Mouse (Mus musculus): ENCODE measurements around the gene Cyp2c50. TPM values are rescaled to one million over a fixed set of nuclear protein-coding genes. Genes with fewer than 3 reads are reported as not detected.
"Not testable (repeated sequence)": the region's sequence is repeated elsewhere in the genome, so short reads cannot be mapped to it uniquely, and the experiment has no call there.

Gene Cyp2c50
- total RNA-seq (2021) = not detected
- long read RNA-seq = 0 reads

- DNase-seq (ENCODE audit: low spot score in 2 of 2) = not testable (repeated sequence)
These were observed at the start of gene Cyp2c50 for GRCm38 (mm10) chr19:40089421-40089820. Gene Cyp2c50, plus strand, starts transcription at chr19:40089688.

- no peak for DNase-seq (ENCODE audit: low spot score in 2 of 2)
These were observed 15.8 kb upstream of the Cyp2c50 start, which contains the start of gene Cyp2c54 for GRCm38 (mm10) chr19:40073701-40074100. Gene Cyp2c54, minus strand, starts transcription at chr19:40073827.

- DNase-seq (ENCODE audit: low spot score in 2 of 2) = no peak
These were observed 1.1 kb upstream of the Cyp2c50 start for GRCm38 (mm10) chr19:40088381-40088780.

DNA sequence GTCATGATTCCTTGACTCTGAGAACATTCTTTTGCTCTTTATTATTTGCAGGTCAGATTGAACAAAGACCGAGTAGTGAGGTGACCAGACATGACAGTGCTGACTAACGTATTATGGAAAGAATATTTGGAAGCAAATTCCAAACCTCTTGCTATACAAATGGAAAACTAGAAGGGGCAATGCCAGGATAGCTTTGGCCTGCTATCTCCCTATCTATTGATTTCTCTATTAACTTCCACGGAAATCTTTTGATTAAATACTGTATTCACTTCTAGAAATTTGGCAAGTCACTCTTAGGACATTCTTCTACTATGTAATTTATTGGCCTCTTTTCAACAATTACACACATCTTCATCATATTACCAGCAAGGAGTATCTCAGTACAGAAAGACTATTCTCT lies 1.6 kb downstream of the Cyp2c50 start:
- DNase-seq (ENCODE audit: low spot score in 2 of 2) = no peak

DNA sequence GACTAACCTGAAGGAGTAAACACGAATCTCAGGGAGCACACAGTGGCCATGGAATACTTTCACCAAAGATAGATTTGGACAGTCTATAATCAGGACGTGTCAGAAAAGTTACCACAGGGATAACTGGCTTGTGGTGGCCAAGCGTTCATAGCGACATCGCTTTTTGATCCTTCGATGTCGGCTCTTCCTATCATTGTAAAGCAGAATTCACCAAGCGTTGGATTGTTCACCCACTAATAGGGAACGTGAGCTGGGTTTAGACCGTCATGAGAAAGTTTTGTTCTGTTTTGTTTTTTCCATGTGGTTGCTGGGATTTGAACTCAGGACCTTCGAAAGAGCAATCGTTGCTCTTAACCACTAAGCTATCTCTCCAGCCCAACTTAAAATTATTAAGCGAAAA lies 30.1 kb downstream of the Cyp2c50 start:
- DNase-seq (ENCODE audit: low spot score in 2 of 2) = not testable (repeated sequence)

DNA sequence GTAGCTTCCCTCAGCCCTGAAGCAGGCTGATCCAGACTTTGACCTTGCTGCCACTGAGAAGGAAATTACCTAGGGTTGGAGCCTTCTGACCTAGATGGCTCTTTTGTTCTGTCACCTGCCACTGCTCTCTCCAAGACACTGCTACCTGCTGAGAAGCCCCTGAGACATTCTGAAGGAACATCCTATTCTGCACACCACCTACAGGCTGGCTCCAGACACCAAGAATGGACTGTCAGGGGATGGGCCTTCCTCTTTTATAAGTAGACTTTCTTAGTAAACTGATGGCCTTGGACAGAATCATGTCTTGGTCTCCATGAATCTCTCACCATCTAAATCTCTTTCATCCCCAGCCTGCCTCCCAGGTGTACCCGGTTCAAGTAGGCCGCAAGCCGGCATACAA lies 35.7 kb downstream of the Cyp2c50 start:
- DNase-seq (ENCODE audit: low spot score in 2 of 2) = not testable (repeated sequence)

DNA sequence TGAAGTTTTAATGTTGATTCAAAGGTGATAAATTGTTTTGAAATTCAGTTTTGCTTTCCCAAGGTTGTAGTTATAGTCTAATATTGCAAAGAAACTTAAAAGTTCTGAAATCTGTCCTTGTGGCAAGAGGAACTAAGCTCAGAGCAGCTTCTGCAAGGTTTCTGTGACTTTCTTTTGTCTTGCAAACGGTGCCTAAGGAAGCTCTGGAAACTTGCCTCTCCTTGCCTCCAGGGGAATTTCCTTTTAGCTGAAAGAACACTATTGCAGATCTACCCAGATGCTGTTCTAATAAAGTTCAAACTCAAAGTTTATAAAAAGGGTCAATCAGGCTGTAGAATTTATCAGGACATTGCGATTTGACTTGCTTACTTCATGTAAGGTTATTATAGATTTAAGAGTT lies 37.5 kb downstream of the Cyp2c50 start:
- DNase-seq (ENCODE audit: low spot score in 2 of 2) = not testable (repeated sequence)

Other genes with a start within 250 kb of the Cyp2c50 start
- not detected for gene Cyp2c69, start 202.9 kb upstream of the Cyp2c50 start, total RNA-seq (2021)
- gene Cyp2c37, start 97.3 kb upstream of the Cyp2c50 start, total RNA-seq (2021) = not detected
- gene Cyp2c54, start 15.9 kb upstream of the Cyp2c50 start, total RNA-seq (2021) = not detected
- gene Cyp2c70, start 97.6 kb downstream of the Cyp2c50 start, total RNA-seq (2021) = 1 to 10 TPM; 3.6 to 4.4 TPM
- 1 to 10 TPM; 7.6 to 9.0 TPM for gene Pdlim1, start 182.2 kb downstream of the Cyp2c50 start, total RNA-seq (2021)

All from layer of hippocampus, postnatal 10 days (tissue).